Mouse (Mus musculus): ENCODE results near the gene Zfp809. TPM values are rescaled to one million over a fixed set of nuclear protein-coding genes. Genes with fewer than 3 reads are reported as not detected.

Gene Zfp809
- total RNA-seq, 4 experiments from 2014 or later: 37.1 to 62.6 (median 53.2) TPM

DNA sequence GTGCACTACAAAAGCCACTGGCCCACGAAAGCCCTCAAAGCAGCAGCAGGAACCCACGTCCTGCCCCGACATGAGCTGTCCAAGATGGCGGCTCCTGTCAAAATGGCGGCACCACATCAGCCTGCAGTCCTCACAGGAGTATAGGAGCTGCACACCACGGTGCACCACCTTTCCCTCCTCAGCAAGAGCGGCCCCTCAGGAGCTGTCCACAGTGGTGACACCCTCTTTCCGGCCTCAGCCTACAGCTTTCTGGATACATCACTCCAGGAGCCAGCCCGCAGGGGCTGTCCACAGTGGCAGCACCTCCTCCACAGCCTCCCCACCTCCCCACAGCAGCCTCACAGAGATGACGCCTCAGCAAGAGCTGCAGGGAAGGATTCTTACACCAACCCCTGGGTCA is 37.1 kb downstream of the Zfp809 start:
- no peak for DNase-seq

DNA sequence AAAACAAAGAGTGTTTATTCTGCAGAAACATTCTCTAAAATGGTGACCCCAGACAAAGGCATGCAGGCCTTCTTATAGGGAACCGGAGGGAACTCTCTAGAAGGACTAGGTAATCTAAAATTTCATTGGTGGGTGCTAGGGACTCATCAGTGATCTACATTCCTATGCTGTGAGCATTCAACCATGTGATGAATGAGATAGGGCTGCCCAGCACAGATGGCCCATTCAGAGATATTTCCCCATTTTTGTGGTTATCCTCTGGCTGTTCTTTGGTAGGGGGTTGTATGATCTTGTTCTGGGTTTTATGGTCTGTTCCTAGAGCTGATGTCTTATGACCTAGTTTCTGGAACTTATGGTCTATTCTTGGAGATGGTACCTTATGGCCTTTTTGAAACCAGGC is 43.4 kb downstream of the Zfp809 start:
- no peak for DNase-seq

DNA sequence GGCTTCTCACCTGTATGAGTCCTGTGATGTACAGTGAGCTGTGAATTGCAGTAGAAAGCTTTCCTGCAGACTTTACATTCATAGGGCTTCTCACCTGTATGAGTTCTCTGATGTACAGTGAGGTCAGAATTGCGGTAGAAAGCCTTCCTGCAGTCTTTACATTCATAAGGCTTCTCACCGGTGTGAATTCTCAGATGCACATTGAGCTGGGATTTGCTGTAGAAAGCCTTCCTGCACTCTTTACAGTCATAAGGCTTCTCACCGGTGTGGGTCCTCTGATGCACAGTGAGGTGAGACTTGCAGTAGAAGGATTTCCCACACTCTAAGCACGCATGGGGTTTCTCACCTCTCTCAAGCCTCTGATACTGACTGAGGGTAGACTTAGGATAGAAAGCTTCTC is 53.2 kb downstream of the Zfp809 start:
- DNase-seq: no peak

Other genes starting within 250 kb of the Zfp809 start
- 10 to 100 TPM; 23.7 to 72.6 (median 49.6) TPM for gene Rgl3, start 236.3 kb upstream of the Zfp809 start, total RNA-seq (2022)
- gene Ccdc151, start 223.1 kb upstream of the Zfp809 start, total RNA-seq (2022): 1 to 10 TPM in 3 of 4 experiments, under 1 TPM in 1; 0.81 to 2.8 (median 1.4) TPM
- 100 to 1,000 TPM; 167 to 190 (median 180) TPM for gene Prkcsh, start 222.9 kb upstream of the Zfp809 start, total RNA-seq (2022)
- 1 to 10 TPM; 1.8 to 4.6 (median 2.9) TPM for gene Elavl3, start 173.7 kb upstream of the Zfp809 start, total RNA-seq (2022)
- under 1 TPM in 1 of 4 experiments, not detected in 3; 0.73 TPM for gene Gm49318, start 154.5 kb upstream of the Zfp809 start, total RNA-seq (2022)
- gene Zfp653, start 154.3 kb upstream of the Zfp809 start, total RNA-seq (2022): 10 to 100 TPM in 3 of 4 experiments, 1 to 10 TPM in 1; 6.9 to 15.6 (median 12.3) TPM
- gene Ecsit, start 140.3 kb upstream of the Zfp809 start, total RNA-seq (2022): 10 to 100 TPM; 41.2 to 50.4 (median 48.9) TPM
- gene Cnn1, start 126.5 kb upstream of the Zfp809 start, total RNA-seq (2022): 1 to 10 TPM in 3 of 4 experiments, under 1 TPM in 1; 0.89 to 2.8 (median 1.2) TPM
- gene Elof1, start 108.5 kb upstream of the Zfp809 start, total RNA-seq (2022): 10 to 100 TPM; 71.9 to 83.9 (median 78.6) TPM
- 10 to 100 TPM; 30.6 to 44.1 (median 36.6) TPM for gene Acp5, start 90.0 kb upstream of the Zfp809 start, total RNA-seq (2022)
- 10 to 100 TPM; 51.0 to 67.4 (median 59.4) TPM for gene Pigyl, start 68.9 kb upstream of the Zfp809 start, total RNA-seq (2022)
- 1 to 10 TPM; 3.0 to 7.2 (median 4.1) TPM for gene Zfp872, start 37.6 kb upstream of the Zfp809 start, total RNA-seq (2022)
- 1 to 10 TPM in 2 of 4 experiments, under 1 TPM in 2; 0.58 to 1.2 (median 0.87) TPM for gene Zfp599, start 34.2 kb downstream of the Zfp809 start, total RNA-seq (2022)
- 10 to 100 TPM in 3 of 4 experiments, 1 to 10 TPM in 1; 6.6 to 17.0 (median 13.7) TPM for gene Zfp810, start 81.9 kb downstream of the Zfp809 start, total RNA-seq (2022)
- gene Anln, start 163.5 kb downstream of the Zfp809 start, total RNA-seq (2022): 1 to 10 TPM; 2.3 to 4.0 (median 3.4) TPM
- 10 to 100 TPM in 2 of 4 experiments, 1 to 10 TPM in 2; 5.1 to 15.9 (median 9.6) TPM for gene 9530077C05Rik, start 185.8 kb downstream of the Zfp809 start, total RNA-seq (2022)
- not detected for gene Gm17545, start 228.6 kb downstream of the Zfp809 start, total RNA-seq (2022)
- gene Rp9, start 244.0 kb downstream of the Zfp809 start, total RNA-seq (2022): 10 to 100 TPM; 33.9 to 41.3 (median 35.9) TPM

All from adrenal gland, adult 8-10 months (tissue).